Mouse (Mus musculus) kidney, embryonic 14.5 days (tissue): ENCODE results near the gene Arl2. TPM values are rescaled to one million over a fixed set of nuclear protein-coding genes. Genes with fewer than 3 reads are reported as not detected.

Experiments
- ATAC-seq: fragments of 200-750 bp; cut with Nextera tagmentation; 2 replicates; pipeline ENCODE4 v1.8.0; 2017; ENCODE audit warnings: moderate number of reproducible peaks, mild to moderate bottlenecking, moderate TSS enrichment, moderate library complexity; ENCODE audit not compliant: low FRiP score, low TSS enrichment
- H3K27ac ChIP-seq: fragments of 300-500 bp; sonication (generic); 2 replicates; pipeline ENCODE4 v1.5.1; 2014; ENCODE audit warnings: low read depth, mild to moderate bottlenecking, low read length, moderate library complexity, mixed read lengths
- H3K27me3 ChIP-seq: fragments of 300-500 bp; sonication (generic); 2 replicates; pipeline ENCODE4 v1.6.1; 2014; ENCODE audit warnings: mild to moderate bottlenecking, low read length; ENCODE audit not compliant: control insufficient read depth, insufficient read depth
- H3K36me3 ChIP-seq: fragments of 300-500 bp; sonication (generic); 2 replicates; pipeline ENCODE4 v1.6.1; 2014; ENCODE audit warnings: low read length, mixed read lengths; ENCODE audit not compliant: control insufficient read depth, insufficient read depth
- H3K4me1 ChIP-seq: fragments of 300-500 bp; sonication (generic); 2 replicates; pipeline ENCODE4 v1.6.1; 2014; ENCODE audit warnings: low read length, mixed read lengths; ENCODE audit not compliant: control insufficient read depth, insufficient read depth
- H3K4me2 ChIP-seq: fragments of 300-500 bp; sonication (generic); replicated peaks from 2 replicates; pipeline ENCODE4 v1.6.1; 2014; ENCODE audit warnings: low read depth, mild to moderate bottlenecking, low read length
- H3K4me3 ChIP-seq: fragments of 300-500 bp; sonication (generic); 2 replicates; pipeline ENCODE4 v1.5.1; 2014; ENCODE audit warnings: mild to moderate bottlenecking, low read length
- H3K9ac ChIP-seq: fragments of 300-500 bp; sonication (generic); 2 replicates; pipeline ENCODE4 v1.6.1; 2014; ENCODE audit warnings: low read depth, mild to moderate bottlenecking, low read length, moderate library complexity
- H3K9me3 ChIP-seq: fragments of 300-500 bp; sonication (generic); 2 replicates; pipeline ENCODE4 v1.6.1; 2016; ENCODE audit warnings: low read length; ENCODE audit not compliant: control insufficient read depth
- WGBS: fragments of 180-500 bp; shearing (Covaris S2); extraction: QIAGEN DNeasy Blood & Tissue Kit; methylation state at CpG from one replicate; pipeline ENCODE4 v1.1.7; 2014; 5-methylcytosine and 5-hydroxymethylcytosine counted together
- polyA plus RNA-seq: library from polyadenylated mRNA; unstranded; fragments of >200 nt; fragmentation: Nextera tagmentation; extraction: Ambion mirVana; gene quantifications from 2 replicates; pipeline ENCODE4 v1.2.1, GENCODE M21; 2014

The Arl2 gene
- polyA plus RNA-seq, 1 experiment from 2014 or later = 82.6 TPM

DNA sequence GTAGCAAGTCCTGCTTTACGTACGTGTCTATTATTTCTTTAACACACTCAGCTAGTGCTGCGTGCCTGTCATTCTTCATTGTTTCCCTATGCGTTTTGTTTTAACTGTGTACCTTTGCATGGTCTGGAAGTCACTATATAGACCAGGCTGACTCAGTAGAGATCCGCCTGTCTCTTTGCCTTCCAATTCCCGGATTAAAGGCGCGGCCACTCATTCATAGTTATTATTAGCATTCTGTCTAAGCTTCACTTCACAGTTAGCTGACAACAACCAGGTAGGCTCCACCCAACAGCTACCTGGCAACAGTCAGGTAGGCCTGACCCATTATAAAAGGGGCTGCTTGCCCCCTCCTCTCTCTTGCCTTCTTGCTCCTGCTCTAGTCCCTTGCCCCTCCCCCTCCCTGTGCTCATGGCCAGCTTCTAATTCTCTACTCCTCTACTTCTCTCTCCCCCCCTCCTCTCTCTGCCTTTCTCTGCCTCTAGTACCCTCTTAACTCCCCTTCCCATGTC, 22.6 kb downstream of the Arl2 start:
- peak; percentile 9 for ATAC-seq
- WGBS = 2% methylated on average over 8 of the region's 8 CpGs

DNA sequence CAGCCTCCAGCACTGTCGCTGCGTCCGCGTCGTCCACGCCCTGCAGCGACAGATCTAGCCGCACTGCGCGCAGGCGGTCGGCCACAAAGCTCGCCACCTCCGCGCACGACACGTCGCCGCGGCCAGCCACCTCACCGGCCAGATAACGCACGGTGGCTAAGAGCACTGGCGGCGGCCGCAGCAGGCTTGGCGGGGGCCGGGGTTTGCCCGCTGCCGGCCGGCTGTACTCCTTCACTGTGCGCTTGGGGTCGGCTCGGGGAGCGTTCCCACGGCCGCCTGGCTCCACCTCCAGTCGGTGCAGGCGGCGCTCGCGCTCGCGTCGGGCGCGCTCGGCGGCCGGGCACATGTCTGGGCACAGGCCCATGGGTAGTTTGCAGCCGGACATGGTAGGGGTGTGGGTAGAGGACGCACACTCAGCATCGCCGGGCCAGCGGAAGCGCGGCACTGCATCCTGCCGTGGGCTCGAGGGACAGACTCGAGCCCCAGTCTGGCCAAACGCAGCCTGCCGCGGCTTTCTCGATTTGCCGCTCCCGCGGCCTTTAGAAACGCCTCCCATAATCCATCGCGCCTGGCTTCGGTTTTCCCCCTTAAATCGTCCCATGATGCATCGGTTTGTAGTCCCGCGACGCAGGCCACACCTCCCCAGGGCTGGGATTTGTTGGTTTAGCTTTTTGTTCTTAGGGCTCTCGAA, 23.2 kb downstream of the Arl2 start, which contains the start of gene Sac3d1:
Gene Sac3d1 (minus strand): TSS at position 665 of the 691 bp plus-strand sequence.
- Histone ChIP-seq H3K27me3 (no peaks in the 10 kb centered on the region), H3K36me3 (peaks cover 25% of the 10 kb centered on the region), H3K4me1 (peaks cover 16% of the 10 kb centered on the region; the same call in 1 of the 2 replicates), H3K9me3 (no peaks in the 10 kb centered on the region), H3K4me3 (peak within 1 kb of the TSS; percentile 55), H3K9ac (peak within 1 kb of the TSS; percentile 80), H3K4me2 (peak within 1 kb of the TSS; percentile 86), H3K27ac (peak within 1 kb of the TSS; percentile 97)
- ATAC-seq = peak; percentile 86
- under 1% methylated on average over 77 of the region's 77 CpGs for WGBS

More for the DNA sequence above, 22.6 kb downstream of the Arl2 start:
- Histone ChIP-seq H3K4me3 (peak overlapping the region; percentile 55), H3K9me3 (no peaks in the 10 kb centered on the region), H3K27ac (peak overlapping the region; percentile 97), H3K9ac (peak overlapping the region; percentile 80), H3K36me3 (peaks cover 25% of the 10 kb centered on the region), H3K4me2 (peak overlapping the region; percentile 86), H3K27me3 (no peaks in the 10 kb centered on the region), H3K4me1 (peaks cover 16% of the 10 kb centered on the region; the same call in 1 of the 2 replicates)

GRCm38 (mm10) chr19:6117346-6117985, 23.9 kb downstream of the Arl2 start:
- peak overlapping the region; percentile 97 for H3K27ac ChIP-seq
- H3K4me2 ChIP-seq = peak overlapping the region; percentile 86
- 6% methylated on average over 32 of the region's 32 CpGs for WGBS
- H3K9ac ChIP-seq = peak overlapping the region; percentile 80
- H3K27me3 ChIP-seq = no peaks in the 10 kb centered on the region
- H3K4me1 ChIP-seq = peaks cover 16% of the 10 kb centered on the region; the same call in 1 of the 2 replicates
- H3K36me3 ChIP-seq = peaks cover 25% of the 10 kb centered on the region
- H3K4me3 ChIP-seq = peak overlapping the region; percentile 55
- ATAC-seq = no peak; the same call in 1 of the 2 replicates
- H3K9me3 ChIP-seq = no peaks in the 10 kb centered on the region

- no peaks in the 10 kb centered on the region for H3K27me3 ChIP-seq
- ATAC-seq = no peak
- no peak overlapping the region; the same call in 1 of the 2 replicates for H3K4me3 ChIP-seq
- peak overlapping the region; percentile 86; the same call in 1 of the 2 replicates for H3K4me2 ChIP-seq
- no peak overlapping the region for H3K9ac ChIP-seq
- peaks cover 13% of the 10 kb centered on the region; the same call in 1 of the 2 replicates for H3K4me1 ChIP-seq
- peaks cover 30% of the 10 kb centered on the region for H3K36me3 ChIP-seq
- no peaks in the 10 kb centered on the region for H3K9me3 ChIP-seq
- H3K27ac ChIP-seq = no peak overlapping the region
- 92% methylated on average over 15 of the region's 15 CpGs for WGBS
These were observed 25.1 kb downstream of the Arl2 start for GRCm38 (mm10) chr19:6116113-6116850.

- ATAC-seq = no peak
- Histone ChIP-seq H3K4me1 (peaks cover 6% of the 10 kb centered on the region; the same call in 1 of the 2 replicates), H3K27ac (no peak overlapping the region), H3K9ac (no peak overlapping the region), H3K4me2 (no peak overlapping the region), H3K9me3 (no peaks in the 10 kb centered on the region), H3K4me3 (no peak overlapping the region), H3K36me3 (peaks cover 30% of the 10 kb centered on the region), H3K27me3 (no peaks in the 10 kb centered on the region)
- WGBS = 25% methylated on average over 6 of the region's 6 CpGs
These were observed 28.2 kb downstream of the Arl2 start for GRCm38 (mm10) chr19:6113116-6113515.

- no peaks in the 10 kb centered on the region for H3K27me3 ChIP-seq
- H3K4me2 ChIP-seq = no peak within 1 kb of the TSS
- H3K9ac ChIP-seq = no peak within 1 kb of the TSS
- no peaks in the 10 kb centered on the region for H3K4me1 ChIP-seq
- no peaks in the 10 kb centered on the region for H3K36me3 ChIP-seq
- H3K9me3 ChIP-seq = no peaks in the 10 kb centered on the region
- H3K27ac ChIP-seq = no peak within 1 kb of the TSS
- no peak for ATAC-seq
- WGBS = 88% methylated on average over 7 of the region's 7 CpGs
- H3K4me3 ChIP-seq = no peak within 1 kb of the TSS
These were observed 35.8 kb downstream of the Arl2 start, which contains the start of gene Naaladl1 for GRCm38 (mm10) chr19:6105586-6105985. Naaladl1 (plus strand) TSS chr19:6105782.

DNA sequence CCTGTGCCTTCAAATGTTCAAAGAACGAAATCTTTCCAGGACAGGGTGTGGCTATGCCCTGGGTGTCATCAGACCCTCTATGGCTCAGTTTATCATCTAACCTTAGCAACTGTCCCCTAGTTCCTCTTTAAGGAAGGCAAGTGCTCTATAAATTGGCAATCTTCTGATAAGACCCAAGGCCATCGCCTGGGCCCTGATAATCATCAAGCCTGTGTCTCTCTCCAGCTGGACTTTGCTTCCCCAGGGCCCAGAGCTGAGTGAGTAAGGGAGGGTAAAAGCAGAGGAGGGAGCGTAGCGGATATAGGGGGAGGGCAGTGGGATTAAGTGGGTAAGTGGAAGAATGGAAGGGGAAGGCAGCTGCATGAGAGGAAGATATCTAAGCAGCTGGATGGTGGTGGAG, 36.9 kb downstream of the Arl2 start:
- H3K36me3 ChIP-seq = no peaks in the 10 kb centered on the region
- no peak overlapping the region for H3K27ac ChIP-seq
- WGBS = 74% methylated on average over 4 of the region's 4 CpGs
- no peaks in the 10 kb centered on the region for H3K4me1 ChIP-seq
- no peak overlapping the region for H3K4me3 ChIP-seq
- no peak overlapping the region for H3K9ac ChIP-seq
- no peaks in the 10 kb centered on the region for H3K9me3 ChIP-seq
- no peak for ATAC-seq
- H3K27me3 ChIP-seq = no peaks in the 10 kb centered on the region
- H3K4me2 ChIP-seq = no peak overlapping the region

DNA sequence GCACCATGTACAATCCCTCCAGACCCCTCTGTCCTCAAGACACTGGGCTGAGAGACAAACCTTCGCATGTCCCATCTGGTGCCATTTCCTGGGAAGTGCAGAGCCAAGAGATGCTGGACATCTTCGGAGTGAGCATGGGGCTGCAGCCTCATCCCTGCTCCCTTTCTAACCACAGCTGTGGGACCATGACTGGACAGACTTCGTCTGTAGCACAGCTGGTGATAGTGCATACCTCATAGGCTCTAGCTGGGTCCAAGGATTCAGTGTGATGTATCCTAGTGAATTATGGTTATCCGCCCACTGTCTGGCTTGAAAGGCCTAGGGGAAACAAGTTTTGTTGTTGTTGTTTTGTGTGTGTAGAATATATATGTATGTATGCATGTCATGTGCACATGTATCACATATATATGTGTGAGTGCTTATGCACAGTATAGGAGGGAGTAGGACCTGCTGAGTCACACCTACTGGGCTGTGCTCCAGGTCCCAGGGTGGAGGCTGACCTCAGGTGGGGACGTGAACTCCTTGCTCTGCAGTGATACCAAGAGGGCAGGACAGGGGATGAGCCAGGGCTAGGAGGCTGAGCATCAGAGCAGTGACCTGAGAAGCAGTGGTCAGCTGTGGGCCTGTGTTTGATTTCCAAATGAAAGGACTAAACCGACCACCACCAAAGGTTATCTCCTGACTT, 39.0 kb downstream of the Arl2 start:
- no peak overlapping the region for H3K27ac ChIP-seq
- no peak for ATAC-seq
- 76% methylated on average over 6 of the region's 6 CpGs for WGBS
- H3K27me3 ChIP-seq = no peaks in the 10 kb centered on the region
- H3K4me2 ChIP-seq = no peak overlapping the region
- H3K4me3 ChIP-seq = no peak overlapping the region
- no peaks in the 10 kb centered on the region for H3K4me1 ChIP-seq
- no peaks in the 10 kb centered on the region for H3K9me3 ChIP-seq
- no peak overlapping the region for H3K9ac ChIP-seq
- H3K36me3 ChIP-seq = peaks cover 6% of the 10 kb centered on the region
